Mouse (Mus musculus) gastrocnemius, adult 8-10 months (tissue): Measurements from ENCODE around the gene A930002H24Rik. TPM values are rescaled to one million over a fixed set of nuclear protein-coding genes. Genes with fewer than 3 reads are reported as not detected.

Experiments
- DNase-seq, 2 experiments: peaks; one replicate each; pipeline ENCODE4 v3.0.0; 2022; ENCODE audit warnings: low spot score in 2 of 2
- total RNA-seq, 4 experiments: library from RNA; stranded (reverse); gene quantifications; 2 replicates each; pipeline ENCODE4 v1.2.4; 2022

Gene A930002H24Rik
- total RNA-seq, 4 experiments from 2014 or later = not detected

- no peak for DNase-seq
Measured at GRCm38 (mm10) chr17:63836641-63837040, 26.9 kb downstream of the A930002H24Rik start.

- DNase-seq = no peak
Measured at GRCm38 (mm10) chr17:63836223-63836622, 27.4 kb downstream of the A930002H24Rik start.

- no peak for DNase-seq
Measured at GRCm38 (mm10) chr17:63831550-63831949, 32.0 kb downstream of the A930002H24Rik start.

- DNase-seq = no peak
Measured at GRCm38 (mm10) chr17:63828561-63829332, 34.8 kb downstream of the A930002H24Rik start.

GRCm38 (mm10) chr17:63826767-63827166 is 36.8 kb downstream of the A930002H24Rik start:
- DNase-seq = no peak

- DNase-seq = no peak
Measured at GRCm38 (mm10) chr17:63826196-63826595, 37.4 kb downstream of the A930002H24Rik start.

- DNase-seq = no peak
Measured at GRCm38 (mm10) chr17:63824141-63824540, 39.5 kb downstream of the A930002H24Rik start.

- no peak for DNase-seq
Measured at GRCm38 (mm10) chr17:63818444-63819027, 45.1 kb downstream of the A930002H24Rik start.

GRCm38 (mm10) chr17:63813552-63813951 is 50.0 kb downstream of the A930002H24Rik start:
- no peak for DNase-seq

Other genes starting within 250 kb of the A930002H24Rik start
- 10 to 100 TPM; 10.9 to 13.8 (median 12.4) TPM for gene Fer, start 729 bp downstream of the A930002H24Rik start, total RNA-seq